Mouse (Mus musculus) kidney, embryonic 14.5 days (tissue): ENCODE results near the gene Sept6. TPM values are rescaled to one million over a fixed set of nuclear protein-coding genes. Genes with fewer than 3 reads are reported as not detected.

ENCODE experiments used
- ATAC-seq: fragments of 200-750 bp; cut with Nextera tagmentation; 2 replicates; pipeline ENCODE4 v1.8.0; 2017; ENCODE audit warnings: moderate number of reproducible peaks, mild to moderate bottlenecking, moderate TSS enrichment, moderate library complexity; ENCODE audit not compliant: low FRiP score, low TSS enrichment
- H3K27ac ChIP-seq: fragments of 300-500 bp; sonication (generic); 2 replicates; pipeline ENCODE4 v1.5.1; 2014; ENCODE audit warnings: low read depth, mild to moderate bottlenecking, low read length, moderate library complexity, mixed read lengths
- H3K27me3 ChIP-seq: fragments of 300-500 bp; sonication (generic); 2 replicates; pipeline ENCODE4 v1.6.1; 2014; ENCODE audit warnings: mild to moderate bottlenecking, low read length; ENCODE audit not compliant: control insufficient read depth, insufficient read depth
- H3K36me3 ChIP-seq: fragments of 300-500 bp; sonication (generic); 2 replicates; pipeline ENCODE4 v1.6.1; 2014; ENCODE audit warnings: low read length, mixed read lengths; ENCODE audit not compliant: control insufficient read depth, insufficient read depth
- H3K4me1 ChIP-seq: fragments of 300-500 bp; sonication (generic); 2 replicates; pipeline ENCODE4 v1.6.1; 2014; ENCODE audit warnings: low read length, mixed read lengths; ENCODE audit not compliant: control insufficient read depth, insufficient read depth
- H3K4me2 ChIP-seq: fragments of 300-500 bp; sonication (generic); replicated peaks from 2 replicates; pipeline ENCODE4 v1.6.1; 2014; ENCODE audit warnings: low read depth, mild to moderate bottlenecking, low read length
- H3K4me3 ChIP-seq: fragments of 300-500 bp; sonication (generic); 2 replicates; pipeline ENCODE4 v1.5.1; 2014; ENCODE audit warnings: mild to moderate bottlenecking, low read length
- H3K9ac ChIP-seq: fragments of 300-500 bp; sonication (generic); 2 replicates; pipeline ENCODE4 v1.6.1; 2014; ENCODE audit warnings: low read depth, mild to moderate bottlenecking, low read length, moderate library complexity
- H3K9me3 ChIP-seq: fragments of 300-500 bp; sonication (generic); 2 replicates; pipeline ENCODE4 v1.6.1; 2016; ENCODE audit warnings: low read length; ENCODE audit not compliant: control insufficient read depth
- WGBS: fragments of 180-500 bp; shearing (Covaris S2); extraction: QIAGEN DNeasy Blood & Tissue Kit; methylation state at CpG from one replicate; pipeline ENCODE4 v1.1.7; 2014; 5-methylcytosine and 5-hydroxymethylcytosine counted together
- polyA plus RNA-seq: library from polyadenylated mRNA; unstranded; fragments of >200 nt; fragmentation: Nextera tagmentation; extraction: Ambion mirVana; gene quantifications from 2 replicates; pipeline ENCODE4 v1.2.1, GENCODE M21; 2014

Sept6 gene
- polyA plus RNA-seq, 1 experiment from 2014 or later: 27.9 TPM

DNA sequence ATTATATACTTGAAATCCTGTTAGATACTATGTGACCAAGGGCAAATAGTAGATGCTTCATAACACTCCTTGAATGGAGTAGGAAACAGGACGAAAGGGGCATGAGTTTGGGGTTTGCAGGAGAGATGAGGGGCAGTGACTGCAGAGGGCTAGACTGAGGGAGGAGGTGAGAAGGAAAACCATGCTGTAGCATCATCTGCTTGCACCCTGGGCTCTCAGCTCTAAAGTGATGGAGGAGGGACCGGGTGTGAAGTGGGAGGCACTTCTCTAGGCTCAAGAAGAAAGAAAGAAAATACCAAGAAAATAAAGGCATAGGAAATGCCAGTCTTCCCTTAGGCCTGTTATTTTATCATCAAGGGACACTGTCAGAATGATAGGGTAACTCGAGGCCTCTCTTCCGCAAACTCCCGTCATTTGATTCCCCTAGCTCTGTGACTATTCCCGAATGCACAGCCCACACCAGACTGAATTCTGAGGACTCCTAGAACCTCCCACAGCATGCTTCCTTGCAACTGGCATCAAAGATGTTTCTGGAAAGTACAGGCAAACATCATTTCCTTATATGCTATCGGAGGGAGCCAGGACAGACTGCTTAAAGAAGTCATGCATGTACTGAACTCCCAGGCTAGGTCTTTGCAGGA lies 56.1 kb downstream of the Sept6 start:
- no peaks in the 10 kb centered on the region for H3K9me3 ChIP-seq
- H3K9ac ChIP-seq: no peak overlapping the region
- H3K4me3 ChIP-seq: no peak overlapping the region
- peak; percentile 80; the same call in 1 of the 2 replicates for ATAC-seq
- no peaks in the 10 kb centered on the region for H3K4me1 ChIP-seq
- H3K27me3 ChIP-seq: no peaks in the 10 kb centered on the region
- no peak overlapping the region for H3K27ac ChIP-seq
- no peaks in the 10 kb centered on the region for H3K36me3 ChIP-seq
- WGBS: 45% methylated on average over 7 of the region's 7 CpGs
- H3K4me2 ChIP-seq: no peak overlapping the region

DNA sequence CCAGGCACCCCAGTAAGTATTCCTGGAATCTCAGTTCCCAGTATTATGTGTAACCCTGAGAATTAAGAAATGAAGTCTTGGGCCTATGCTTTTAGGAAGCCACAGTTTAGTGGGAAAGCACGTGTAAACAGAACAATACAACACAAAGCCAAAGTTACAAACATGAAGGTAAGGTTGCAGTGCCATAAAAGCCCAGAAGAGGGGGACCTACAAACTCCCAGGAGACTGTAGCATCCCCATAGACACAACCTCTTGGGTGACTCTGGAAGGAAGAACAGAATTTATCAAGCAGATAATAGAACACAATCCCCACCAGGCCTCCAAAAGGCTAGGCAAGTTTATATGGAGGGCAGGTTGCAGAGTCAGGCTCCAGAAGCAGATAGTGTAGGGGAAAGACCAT lies 61.0 kb downstream of the Sept6 start:
- WGBS: 49% methylated on average over 1 of the region's 1 CpGs
- H3K9me3 ChIP-seq: no peaks in the 10 kb centered on the region
- H3K27me3 ChIP-seq: no peaks in the 10 kb centered on the region
- no peak overlapping the region for H3K9ac ChIP-seq
- no peak overlapping the region for H3K4me3 ChIP-seq
- no peak for ATAC-seq
- H3K4me1 ChIP-seq: no peaks in the 10 kb centered on the region
- H3K27ac ChIP-seq: no peak overlapping the region
- no peak overlapping the region for H3K4me2 ChIP-seq
- no peaks in the 10 kb centered on the region for H3K36me3 ChIP-seq

- no peaks in the 10 kb centered on the region for H3K27me3 ChIP-seq
- ATAC-seq: no peak
- H3K4me3 ChIP-seq: no peak overlapping the region
- no peak overlapping the region for H3K4me2 ChIP-seq
- H3K36me3 ChIP-seq: no peaks in the 10 kb centered on the region
- H3K9ac ChIP-seq: no peak overlapping the region
- no peak overlapping the region for H3K27ac ChIP-seq
- WGBS: 71% methylated on average over 4 of the region's 4 CpGs
- H3K4me1 ChIP-seq: no peaks in the 10 kb centered on the region
- no peaks in the 10 kb centered on the region for H3K9me3 ChIP-seq
These were observed 61.9 kb downstream of the Sept6 start for GRCm38 (mm10) chrX:36929694-36930093.

GRCm38 (mm10) chrX:36928791-36929190 lies 62.8 kb downstream of the Sept6 start:
- WGBS: 69% methylated on average over 4 of the region's 4 CpGs
- no peak overlapping the region for H3K4me3 ChIP-seq
- H3K9me3 ChIP-seq: no peaks in the 10 kb centered on the region
- H3K4me2 ChIP-seq: no peak overlapping the region
- ATAC-seq: no peak
- no peak overlapping the region for H3K9ac ChIP-seq
- no peaks in the 10 kb centered on the region for H3K36me3 ChIP-seq
- H3K27ac ChIP-seq: no peak overlapping the region
- H3K4me1 ChIP-seq: no peaks in the 10 kb centered on the region
- H3K27me3 ChIP-seq: no peaks in the 10 kb centered on the region

DNA sequence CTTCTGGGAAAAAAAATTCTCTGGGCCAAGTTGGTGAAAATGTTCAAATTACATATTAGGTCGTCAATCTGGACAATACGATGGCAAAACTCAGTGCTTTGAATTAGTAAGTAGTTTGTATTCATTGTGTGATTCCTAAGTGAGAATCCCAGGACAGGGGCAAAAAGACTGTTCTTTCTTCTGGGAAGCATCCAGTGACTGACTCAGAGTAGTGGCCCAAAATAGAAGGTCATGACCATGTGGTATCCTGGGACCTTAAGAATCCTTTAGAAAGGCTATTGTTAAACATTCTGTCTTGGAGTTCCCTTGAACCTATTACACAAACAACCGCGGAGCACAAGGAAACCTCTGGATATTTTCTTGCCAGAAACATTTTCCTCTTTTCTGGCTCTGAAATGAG lies 70.2 kb downstream of the Sept6 start:
- Histone ChIP-seq H3K4me2 (no peak overlapping the region), H3K27ac (no peak overlapping the region), H3K27me3 (no peaks in the 10 kb centered on the region), H3K36me3 (no peaks in the 10 kb centered on the region), H3K4me3 (no peak overlapping the region), H3K9ac (no peak overlapping the region), H3K9me3 (no peaks in the 10 kb centered on the region), H3K4me1 (no peaks in the 10 kb centered on the region)
- ATAC-seq: no peak
- 89% methylated on average over 4 of the region's 4 CpGs for WGBS

GRCm38 (mm10) chrX:36917749-36918148 lies 73.8 kb downstream of the Sept6 start:
- H3K4me1 ChIP-seq: no peaks in the 10 kb centered on the region
- H3K27ac ChIP-seq: no peak overlapping the region
- H3K36me3 ChIP-seq: no peaks in the 10 kb centered on the region
- 91% methylated on average over 1 of the region's 1 CpGs for WGBS
- H3K4me2 ChIP-seq: no peak overlapping the region
- no peak overlapping the region for H3K4me3 ChIP-seq
- H3K9me3 ChIP-seq: no peaks in the 10 kb centered on the region
- no peak overlapping the region for H3K9ac ChIP-seq
- no peaks in the 10 kb centered on the region for H3K27me3 ChIP-seq
- ATAC-seq: no peak

GRCm38 (mm10) chrX:36911343-36911742 lies 80.3 kb downstream of the Sept6 start:
- no peak for ATAC-seq

DNA sequence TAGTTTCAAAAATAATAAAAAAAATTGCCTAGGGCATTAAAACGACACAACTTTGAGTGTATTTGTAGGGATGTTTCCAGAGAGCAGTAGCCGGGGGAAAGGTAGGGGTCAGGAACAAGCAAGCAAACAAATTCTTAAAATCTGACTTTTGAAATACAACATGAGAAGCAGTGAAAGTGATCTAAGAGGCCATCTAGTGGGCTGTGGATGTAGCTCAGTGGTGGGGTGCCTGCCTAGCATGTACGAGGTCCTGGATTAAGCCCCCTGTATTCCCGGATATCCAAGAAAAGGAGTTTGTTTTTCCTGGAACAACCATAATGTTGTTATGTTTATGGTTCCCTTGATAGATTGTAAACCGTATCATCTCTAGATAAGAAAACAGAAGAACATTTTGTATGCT lies 85.1 kb downstream of the Sept6 start:
- no peaks in the 10 kb centered on the region for H3K4me1 ChIP-seq
- no peak overlapping the region for H3K9ac ChIP-seq
- no peaks in the 10 kb centered on the region for H3K9me3 ChIP-seq
- H3K27ac ChIP-seq: no peak overlapping the region
- ATAC-seq: no peak
- H3K4me3 ChIP-seq: no peak overlapping the region
- 37% methylated on average over 5 of the region's 5 CpGs for WGBS
- H3K27me3 ChIP-seq: no peaks in the 10 kb centered on the region
- H3K36me3 ChIP-seq: no peaks in the 10 kb centered on the region
- H3K4me2 ChIP-seq: no peak overlapping the region

More at GRCm38 (mm10) chrX:36911343-36911742, 80.3 kb downstream of the Sept6 start:
- Histone ChIP-seq H3K36me3 (no peaks in the 10 kb centered on the region), H3K27me3 (no peaks in the 10 kb centered on the region), H3K4me3 (no peak overlapping the region), H3K9me3 (no peaks in the 10 kb centered on the region), H3K27ac (no peak overlapping the region), H3K4me2 (no peak overlapping the region), H3K9ac (no peak overlapping the region), H3K4me1 (no peaks in the 10 kb centered on the region)
- 51% methylated on average over 12 of the region's 12 CpGs for WGBS

DNA sequence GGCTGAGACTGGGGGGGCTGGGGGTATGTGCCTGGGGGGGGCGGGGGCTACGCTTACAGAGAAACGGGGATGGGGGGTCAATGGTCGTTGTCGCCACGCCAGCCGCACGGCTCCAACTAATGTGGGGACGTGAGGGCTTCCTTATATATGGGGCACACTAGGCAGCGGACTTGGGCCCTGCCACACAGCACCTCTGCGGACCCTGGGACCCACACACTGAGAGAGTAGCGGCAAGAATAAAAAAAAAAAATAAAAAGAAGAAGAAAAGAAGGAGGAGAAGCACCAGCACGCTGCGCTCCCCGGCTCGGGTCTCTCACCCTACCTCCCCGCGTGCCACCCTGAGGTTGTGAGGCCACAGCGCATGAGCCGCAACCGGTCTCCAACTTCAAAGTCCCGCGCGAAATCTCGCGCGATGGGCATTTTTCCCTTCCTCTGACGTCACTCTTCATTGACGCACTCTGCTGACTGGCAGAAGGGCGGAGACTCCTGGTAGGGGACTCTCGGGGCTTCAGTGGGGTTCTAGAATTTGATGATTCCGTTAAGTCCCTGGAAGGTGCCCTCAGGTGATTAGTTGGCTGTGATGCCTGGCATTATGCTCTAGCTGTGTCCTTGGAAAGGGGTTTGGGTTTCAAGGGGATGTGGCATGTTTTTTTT lies 88.4 kb downstream of the Sept6 start:
- Histone ChIP-seq H3K27ac (peak overlapping the region; percentile 67; the same call in 1 of the 2 replicates), H3K4me1 (no peaks in the 10 kb centered on the region), H3K4me3 (peak overlapping the region; percentile 53), H3K9ac (peak overlapping the region; percentile 73), H3K4me2 (peak overlapping the region; percentile 69), H3K9me3 (no peaks in the 10 kb centered on the region), H3K36me3 (no peaks in the 10 kb centered on the region), H3K27me3 (no peaks in the 10 kb centered on the region)
- WGBS: 39% methylated on average over 30 of the region's 32 CpGs
- peak; percentile 96 for ATAC-seq
